Mouse (Mus musculus): ENCODE measurements around the gene Myo16. TPM values are rescaled to one million over a fixed set of nuclear protein-coding genes. Genes with fewer than 3 reads are reported as not detected.

Gene Myo16
- polyA plus RNA-seq, 1 experiment from 2014 or later = 3.9 TPM

- WGBS = 76% methylated on average over 5 of the region's 5 CpGs
Measured at GRCm38 (mm10) chr8:10462271-10462670, 308.6 kb downstream of the Myo16 start.

GRCm38 (mm10) chr8:10468490-10468889, 314.8 kb downstream of the Myo16 start:
- Histone ChIP-seq H3K4me1 (replicated peaks) (0 out of 2 replicates have a peak, but pooled peaks cover 5% of the 10 kb centered on the region), H3K4me2 (no peak overlapping the region), H3K9ac (no peak overlapping the region), H3K36me3 (no peaks in the 10 kb centered on the region), H3K27ac (replicated peaks) (no peak overlapping the region), H3K4me3 (no peak overlapping the region), H3K27me3 (no peaks in the 10 kb centered on the region), H3K9me3 (no peaks in the 10 kb centered on the region)
- WGBS = 58% methylated on average over 3 of the region's 3 CpGs
- no peak for ATAC-seq (ENCODE audit: low read depth)

More at GRCm38 (mm10) chr8:10462271-10462670, 308.6 kb downstream of the Myo16 start:
- no peaks in the 10 kb centered on the region for H3K27me3 ChIP-seq
- H3K4me2 ChIP-seq = no peak overlapping the region
- H3K9me3 ChIP-seq = no peaks in the 10 kb centered on the region
- no peaks in the 10 kb centered on the region for H3K36me3 ChIP-seq
- H3K9ac ChIP-seq = no peak overlapping the region
- no peak overlapping the region for H3K27ac ChIP-seq (replicated peaks)
- no peak overlapping the region for H3K4me3 ChIP-seq
- H3K4me1 ChIP-seq (replicated peaks) = peaks cover 5% of the 10 kb centered on the region; the same call in 1 of the 2 replicates
- no peak for ATAC-seq (ENCODE audit: low read depth)

GRCm38 (mm10) chr8:10469658-10470057, 315.9 kb downstream of the Myo16 start:
- 0 out of 2 replicates have a peak, but pooled peaks cover 5% of the 10 kb centered on the region for H3K4me1 ChIP-seq (replicated peaks)
- H3K27ac ChIP-seq (replicated peaks) = no peak overlapping the region
- H3K9ac ChIP-seq = no peak overlapping the region
- no peak overlapping the region for H3K4me3 ChIP-seq
- H3K27me3 ChIP-seq = no peaks in the 10 kb centered on the region
- 59% methylated on average over 2 of the region's 2 CpGs for WGBS
- no peaks in the 10 kb centered on the region for H3K36me3 ChIP-seq
- no peak overlapping the region for H3K4me2 ChIP-seq
- no peak for ATAC-seq (ENCODE audit: low read depth)
- H3K9me3 ChIP-seq = no peaks in the 10 kb centered on the region

- no peak for ATAC-seq (ENCODE audit: low read depth)
- Histone ChIP-seq H3K4me3 (no peak overlapping the region), H3K9ac (no peak overlapping the region), H3K27ac (replicated peaks) (no peak overlapping the region), H3K4me2 (no peak overlapping the region), H3K4me1 (replicated peaks) (0 out of 2 replicates have a peak, but pooled peaks cover 5% of the 10 kb centered on the region), H3K9me3 (no peaks in the 10 kb centered on the region), H3K36me3 (no peaks in the 10 kb centered on the region), H3K27me3 (no peaks in the 10 kb centered on the region)
- 58% methylated on average over 6 of the region's 6 CpGs for WGBS
Measured at GRCm38 (mm10) chr8:10470280-10470679, 316.6 kb downstream of the Myo16 start.

- H3K36me3 ChIP-seq = no peaks in the 10 kb centered on the region
- no peaks in the 10 kb centered on the region for H3K4me1 ChIP-seq (replicated peaks)
- no peak overlapping the region for H3K27ac ChIP-seq (replicated peaks)
- H3K9me3 ChIP-seq = no peaks in the 10 kb centered on the region
- no peak overlapping the region for H3K9ac ChIP-seq
- no peak overlapping the region for H3K4me3 ChIP-seq
- no peaks in the 10 kb centered on the region for H3K27me3 ChIP-seq
- H3K4me2 ChIP-seq = no peak overlapping the region
- no peak for ATAC-seq (ENCODE audit: low read depth)
- 82% methylated on average over 3 of the region's 3 CpGs for WGBS
Measured at GRCm38 (mm10) chr8:10472371-10472770, 318.7 kb downstream of the Myo16 start.

- ATAC-seq (ENCODE audit: low read depth) = no peak
- H3K36me3 ChIP-seq = no peaks in the 10 kb centered on the region
- WGBS = 82% methylated on average over 3 of the region's 3 CpGs
- no peak overlapping the region for H3K9ac ChIP-seq
- H3K27ac ChIP-seq (replicated peaks) = no peak overlapping the region
- no peak overlapping the region for H3K4me3 ChIP-seq
- H3K9me3 ChIP-seq = no peaks in the 10 kb centered on the region
- no peak overlapping the region for H3K4me2 ChIP-seq
- no peaks in the 10 kb centered on the region for H3K27me3 ChIP-seq
- H3K4me1 ChIP-seq (replicated peaks) = peaks cover 9% of the 10 kb centered on the region
Measured at GRCm38 (mm10) chr8:10474446-10474845, 320.7 kb downstream of the Myo16 start.

GRCm38 (mm10) chr8:10479059-10479458, 325.3 kb downstream of the Myo16 start:
- Histone ChIP-seq H3K9me3 (no peaks in the 10 kb centered on the region), H3K27ac (replicated peaks) (no peak overlapping the region), H3K4me2 (no peak overlapping the region), H3K4me1 (replicated peaks) (peaks cover 22% of the 10 kb centered on the region), H3K27me3 (no peaks in the 10 kb centered on the region), H3K36me3 (no peaks in the 10 kb centered on the region), H3K4me3 (no peak overlapping the region), H3K9ac (no peak overlapping the region)
- 75% methylated on average over 10 of the region's 10 CpGs for WGBS
- no peak for ATAC-seq (ENCODE audit: low read depth)

GRCm38 (mm10) chr8:10480850-10481249, 327.1 kb downstream of the Myo16 start:
- Histone ChIP-seq H3K27ac (replicated peaks) (no peak overlapping the region), H3K4me1 (replicated peaks) (peaks cover 22% of the 10 kb centered on the region), H3K9me3 (no peaks in the 10 kb centered on the region), H3K36me3 (no peaks in the 10 kb centered on the region), H3K4me3 (no peak overlapping the region), H3K27me3 (no peaks in the 10 kb centered on the region), H3K9ac (no peak overlapping the region), H3K4me2 (no peak overlapping the region)
- no peak for ATAC-seq (ENCODE audit: low read depth)
- WGBS = 92% methylated on average over 8 of the region's 8 CpGs

GRCm38 (mm10) chr8:10482064-10482463, 328.4 kb downstream of the Myo16 start:
- Histone ChIP-seq H3K27me3 (no peaks in the 10 kb centered on the region), H3K36me3 (no peaks in the 10 kb centered on the region), H3K9me3 (no peaks in the 10 kb centered on the region), H3K4me2 (no peak overlapping the region), H3K4me3 (no peak overlapping the region), H3K9ac (no peak overlapping the region), H3K4me1 (replicated peaks) (peaks cover 22% of the 10 kb centered on the region), H3K27ac (replicated peaks) (no peak overlapping the region)
- 47% methylated on average over 5 of the region's 5 CpGs for WGBS
- peak; percentile 63; the same call in 1 of the 2 replicates for ATAC-seq (ENCODE audit: low read depth)

GRCm38 (mm10) chr8:10482880-10483279, 329.2 kb downstream of the Myo16 start:
- no peak overlapping the region for H3K4me3 ChIP-seq
- ATAC-seq (ENCODE audit: low read depth) = no peak
- H3K4me2 ChIP-seq = no peak overlapping the region
- peaks cover 22% of the 10 kb centered on the region for H3K4me1 ChIP-seq (replicated peaks)
- 0 out of 2 replicates have a peak overlapping the region, but pooled peaks have one; percentile 20 for H3K27ac ChIP-seq (replicated peaks)
- H3K27me3 ChIP-seq = no peaks in the 10 kb centered on the region
- WGBS = 33% methylated on average over 1 of the region's 1 CpGs
- no peaks in the 10 kb centered on the region for H3K9me3 ChIP-seq
- H3K9ac ChIP-seq = no peak overlapping the region
- H3K36me3 ChIP-seq = no peaks in the 10 kb centered on the region

- Histone ChIP-seq H3K4me1 (replicated peaks) (peaks cover 19% of the 10 kb centered on the region), H3K4me3 (no peak overlapping the region), H3K9ac (no peak overlapping the region), H3K27ac (replicated peaks) (no peak overlapping the region), H3K4me2 (no peak overlapping the region), H3K9me3 (no peaks in the 10 kb centered on the region), H3K27me3 (no peaks in the 10 kb centered on the region), H3K36me3 (no peaks in the 10 kb centered on the region)
- no peak for ATAC-seq (ENCODE audit: low read depth)
- 72% methylated on average over 5 of the region's 5 CpGs for WGBS
Measured at GRCm38 (mm10) chr8:10483841-10484240, 330.1 kb downstream of the Myo16 start.

GRCm38 (mm10) chr8:10489738-10490419, 336.2 kb downstream of the Myo16 start:
- WGBS = 87% methylated on average over 10 of the region's 10 CpGs
- Histone ChIP-seq H3K9ac (no peak overlapping the region), H3K36me3 (no peaks in the 10 kb centered on the region), H3K4me2 (no peak overlapping the region), H3K27me3 (no peaks in the 10 kb centered on the region), H3K4me3 (no peak overlapping the region), H3K4me1 (replicated peaks) (peaks cover 7% of the 10 kb centered on the region; the same call in 1 of the 2 replicates), H3K27ac (replicated peaks) (no peak overlapping the region), H3K9me3 (no peaks in the 10 kb centered on the region)
- no peak for ATAC-seq (ENCODE audit: low read depth)

GRCm38 (mm10) chr8:10490420-10490784, 336.7 kb downstream of the Myo16 start:
- Histone ChIP-seq H3K4me3 (no peak overlapping the region), H3K27ac (replicated peaks) (no peak overlapping the region), H3K9ac (no peak overlapping the region), H3K4me2 (no peak overlapping the region), H3K9me3 (no peaks in the 10 kb centered on the region), H3K4me1 (replicated peaks) (peaks cover 7% of the 10 kb centered on the region; the same call in 1 of the 2 replicates), H3K36me3 (no peaks in the 10 kb centered on the region), H3K27me3 (no peaks in the 10 kb centered on the region)
- WGBS = 76% methylated on average over 2 of the region's 2 CpGs
- no peak for ATAC-seq (ENCODE audit: low read depth)

All from neural tube, embryonic 13.5 days (tissue).